Mouse (Mus musculus): ENCODE data around the gene Tex101.

DNA sequence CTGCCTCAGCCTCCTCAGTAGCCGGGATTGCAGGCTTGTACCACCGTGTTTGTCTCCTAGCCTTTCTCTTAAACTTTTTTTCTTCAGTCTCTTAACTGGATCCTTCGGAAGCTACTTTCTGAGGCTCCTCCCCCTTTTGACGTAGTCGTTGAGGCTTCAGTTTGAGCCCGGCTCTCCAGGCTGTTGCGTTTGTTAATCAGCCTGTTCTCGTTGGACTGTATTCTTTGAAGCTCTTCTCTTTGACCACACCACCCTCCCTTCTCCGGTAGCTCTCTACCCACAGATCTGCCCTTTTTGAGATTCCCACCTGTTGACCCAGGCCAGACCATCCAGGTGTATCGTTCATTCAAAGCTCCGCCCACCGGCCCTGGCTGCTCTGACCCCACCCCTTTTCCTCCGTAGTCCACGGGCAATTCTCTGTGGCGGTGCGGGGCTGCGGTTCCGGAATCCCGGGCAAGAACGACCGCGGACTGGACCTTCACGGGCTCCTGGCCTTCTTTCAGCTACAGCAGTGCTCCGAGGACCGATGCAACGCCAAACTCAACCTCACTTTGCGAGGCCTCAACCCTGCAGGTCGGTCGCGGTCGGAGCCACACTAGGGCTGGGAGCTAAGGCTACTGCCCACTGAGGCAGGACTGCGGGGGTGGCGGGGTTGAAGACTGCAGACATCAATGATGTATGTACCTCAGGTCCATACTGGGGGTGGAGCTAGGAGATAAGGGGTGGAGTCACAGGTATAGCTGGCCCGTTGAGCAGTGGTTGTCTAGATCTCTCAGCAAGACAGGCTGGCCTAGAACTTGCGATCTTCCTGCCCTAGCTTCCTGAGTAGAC lies 38.2 kb downstream of the Tex101 start:
- TF ChIP-seq CTCF (conservative IDR thresholded peaks at IDR 0.05; ENCODE audit: low read length) (no peak), NANOG (IDR thresholded peaks at IDR 0.05; ENCODE audit: borderline replicate concordance, low read length) (no peak)
